Mouse (Mus musculus) midbrain, embryonic 13.5 days (tissue): Measurements from ENCODE around the gene Hist1h2ab. TPM values are rescaled to one million over a fixed set of nuclear protein-coding genes. Genes with fewer than 3 reads are reported as not detected.
"Not testable (repeated sequence)": the region's sequence is repeated elsewhere in the genome, so short reads cannot be mapped to it uniquely, and the experiment has no call there.

Source experiments
- ATAC-seq: fragments of 200-750 bp; cut with Nextera tagmentation; 2 replicates; pipeline ENCODE4 v1.8.0; 2017; ENCODE audit warnings: mild to moderate bottlenecking, moderate TSS enrichment, moderate library complexity
- H3K27ac ChIP-seq: fragments of 300-500 bp; sonication (generic); 2 replicates; pipeline ENCODE4 v1.5.1; 2015; ENCODE audit warnings: inconsistent platforms, mild to moderate bottlenecking, moderate library complexity
- H3K27me3 ChIP-seq: fragments of 300-500 bp; sonication (generic); 2 replicates; pipeline ENCODE4 v1.6.1; 2015; ENCODE audit warnings: mild to moderate bottlenecking, inconsistent platforms
- H3K36me3 ChIP-seq: fragments of 300-500 bp; sonication (generic); 2 replicates; pipeline ENCODE4 v1.6.1; 2015; ENCODE audit warnings: mild to moderate bottlenecking, inconsistent platforms
- H3K4me1 ChIP-seq: fragments of 300-500 bp; sonication (generic); replicated peaks from 2 replicates; pipeline ENCODE4 v1.6.1; 2015; ENCODE audit warnings: inconsistent platforms
- H3K4me2 ChIP-seq: fragments of 300-500 bp; sonication (generic); replicated peaks from 2 replicates; pipeline ENCODE4 v1.6.1; 2015; ENCODE audit warnings: moderate library complexity, mild to moderate bottlenecking, inconsistent platforms
- H3K4me3 ChIP-seq: fragments of 300-500 bp; sonication (generic); replicated peaks from 2 replicates; pipeline ENCODE4 v1.5.1; 2015; ENCODE audit warnings: mild to moderate bottlenecking, inconsistent platforms
- H3K9ac ChIP-seq: fragments of 300-500 bp; sonication (generic); replicated peaks from 2 replicates; pipeline ENCODE4 v1.6.1; 2015; ENCODE audit warnings: mild to moderate bottlenecking, inconsistent platforms
- H3K9me3 ChIP-seq: fragments of 300-500 bp; sonication (generic); 2 replicates; pipeline ENCODE4 v1.6.1; 2016; ENCODE audit warnings: mild to moderate bottlenecking, inconsistent platforms
- WGBS: fragments of 180-500 bp; shearing (Covaris S2); methylation state at CpG from one replicate; pipeline ENCODE4 v1.1.7; 2015; 5-methylcytosine and 5-hydroxymethylcytosine counted together
- polyA plus RNA-seq: library from polyadenylated mRNA; unstranded; fragments of >200 nt; fragmentation: Nextera tagmentation; extraction: Ambion mirVana; gene quantifications from 2 replicates; pipeline ENCODE4 v1.2.1, GENCODE M21; 2015

The Hist1h2ab gene
- polyA plus RNA-seq, 1 experiment from 2014 or later = 28.4 TPM

DNA sequence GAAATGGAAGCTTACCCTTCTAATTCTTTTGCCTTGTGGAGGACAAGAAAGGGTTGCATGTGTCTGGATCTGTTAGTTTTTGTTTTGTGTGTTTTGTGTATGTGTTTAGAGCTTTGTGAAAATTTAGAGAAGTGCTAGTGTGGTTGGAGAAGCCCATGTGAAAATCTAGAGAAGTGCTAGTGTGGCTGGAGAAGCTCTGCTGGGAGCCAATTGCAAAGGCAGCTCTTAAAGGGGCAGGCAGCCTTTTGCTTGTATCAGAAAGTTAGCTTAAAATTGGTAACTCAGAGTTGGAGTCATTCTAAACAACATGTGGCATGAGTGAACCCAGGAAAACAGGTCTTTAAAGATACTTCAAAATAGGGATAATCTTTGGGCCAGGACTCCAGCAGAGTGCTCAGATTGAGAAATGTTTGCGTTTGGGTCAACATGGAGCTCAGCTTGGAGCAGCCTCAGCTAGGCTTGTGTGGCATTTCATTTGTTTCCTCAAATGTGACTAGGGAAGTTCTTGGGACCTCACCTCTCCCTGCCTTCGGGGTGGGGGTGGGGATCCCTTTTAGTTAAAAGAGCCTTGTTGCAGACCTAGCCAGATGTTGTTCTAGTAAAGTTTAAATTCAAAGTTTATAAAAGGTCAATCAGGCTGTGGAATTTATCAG lies 33.2 kb upstream of the Hist1h2ab start:
- WGBS = 19% methylated on average over 2 of the region's 2 CpGs
- not testable (repeated sequence) for H3K9ac ChIP-seq, H3K27ac ChIP-seq, H3K4me1 ChIP-seq, H3K36me3 ChIP-seq, H3K4me2 ChIP-seq, H3K4me3 ChIP-seq, ATAC-seq, H3K9me3 ChIP-seq, H3K27me3 ChIP-seq

GRCm38 (mm10) chr13:23724239-23724638 lies 26.7 kb upstream of the Hist1h2ab start:
- Histone ChIP-seq H3K9me3 (no peaks in the 10 kb centered on the region), H3K27ac (no peak overlapping the region), H3K4me2 (no peak overlapping the region), H3K4me3 (no peak overlapping the region), H3K9ac (no peak overlapping the region), H3K27me3 (no peaks in the 10 kb centered on the region), H3K36me3 (no peaks in the 10 kb centered on the region), H3K4me1 (no peaks in the 10 kb centered on the region)
- ATAC-seq = no peak
- 84% methylated on average over 4 of the region's 4 CpGs for WGBS

DNA sequence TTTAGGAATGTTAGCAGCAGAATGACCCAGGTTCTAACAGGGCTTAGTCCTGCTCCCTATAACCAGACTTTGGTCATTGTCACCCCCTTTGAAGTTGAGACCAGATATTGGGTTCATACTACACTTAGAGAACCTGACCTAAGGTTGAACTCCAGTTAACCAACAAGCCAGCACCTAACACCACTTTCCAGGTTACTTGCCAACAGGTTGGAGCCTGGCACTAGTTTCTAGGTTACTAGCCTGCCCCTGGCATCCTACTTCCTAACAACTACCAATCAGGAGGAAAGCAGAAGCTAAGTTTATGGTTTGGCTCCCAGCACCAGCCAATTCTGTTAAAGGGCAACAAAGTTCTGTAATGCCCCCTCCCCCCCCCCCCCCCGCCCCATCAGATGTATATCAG lies 25.7 kb upstream of the Hist1h2ab start:
- Histone ChIP-seq H3K36me3 (no peaks in the 10 kb centered on the region), H3K4me3 (no peak overlapping the region), H3K4me1 (no peaks in the 10 kb centered on the region), H3K9ac (no peak overlapping the region), H3K27me3 (no peaks in the 10 kb centered on the region), H3K9me3 (no peaks in the 10 kb centered on the region), H3K4me2 (no peak overlapping the region), H3K27ac (no peak overlapping the region)
- no CpG with 5 or more reads among the region's 1 CpGs for WGBS
- no peak for ATAC-seq

DNA sequence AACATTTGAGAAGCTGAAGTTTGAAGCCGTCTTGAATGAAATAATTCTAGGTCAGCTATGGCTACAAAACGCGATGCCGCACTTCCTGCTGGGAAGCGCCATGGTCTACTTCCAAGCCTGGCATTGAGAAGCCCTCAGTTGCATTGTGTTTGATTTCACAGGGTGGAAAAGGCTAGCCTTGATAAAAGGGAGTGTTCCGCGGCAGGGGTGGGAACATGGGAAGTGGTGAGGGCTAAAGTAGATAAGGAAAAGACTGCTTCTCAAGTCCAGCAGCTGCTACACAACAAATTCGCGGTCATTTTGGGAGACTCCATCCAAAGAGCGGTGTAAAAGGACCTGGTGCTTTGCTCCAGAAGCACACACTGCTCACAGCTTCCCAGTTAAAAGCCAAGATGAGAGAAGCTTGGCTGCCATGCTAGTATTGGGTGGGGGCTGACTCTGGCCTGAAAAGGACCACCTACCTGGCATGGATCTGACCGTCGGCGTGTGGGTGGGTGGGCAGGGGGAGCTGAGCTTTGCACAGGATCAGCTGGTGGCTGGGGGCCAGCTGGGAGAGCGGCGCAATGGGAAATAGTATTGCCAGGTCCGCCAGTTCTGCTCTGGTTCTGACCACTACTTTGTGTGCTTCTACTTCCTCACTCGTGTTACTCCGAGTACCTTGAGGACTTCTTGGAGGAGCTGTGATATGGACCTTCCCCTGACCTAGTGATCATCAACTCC lies 22.3 kb upstream of the Hist1h2ab start:
- Histone ChIP-seq H3K27ac (no peak overlapping the region), H3K4me2 (no peak overlapping the region), H3K4me3 (no peak overlapping the region), H3K9me3 (no peaks in the 10 kb centered on the region), H3K9ac (no peak overlapping the region), H3K4me1 (no peaks in the 10 kb centered on the region), H3K27me3 (no peaks in the 10 kb centered on the region), H3K36me3 (no peaks in the 10 kb centered on the region)
- ATAC-seq = no peak
- WGBS = 90% methylated on average over 18 of the region's 18 CpGs

DNA sequence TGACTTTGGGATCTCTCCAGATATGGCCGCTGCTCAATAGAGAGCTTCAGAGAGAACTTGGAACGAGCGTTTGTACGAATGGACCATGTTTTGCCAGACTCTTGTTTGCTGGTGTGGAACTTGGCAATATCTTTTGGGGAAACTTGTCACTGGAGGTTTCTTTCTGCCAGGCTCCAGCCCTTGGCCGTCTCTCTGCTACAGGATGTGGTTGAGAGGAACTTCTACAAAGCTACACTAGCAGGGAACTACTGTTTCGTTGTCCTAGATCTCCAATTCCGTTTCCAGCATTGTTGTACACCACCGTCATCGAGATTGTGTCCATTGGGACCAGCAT lies 21.8 kb upstream of the Hist1h2ab start:
- 93% methylated on average over 9 of the region's 9 CpGs for WGBS
- Histone ChIP-seq H3K9ac (no peak overlapping the region), H3K27me3 (no peaks in the 10 kb centered on the region), H3K36me3 (no peaks in the 10 kb centered on the region), H3K9me3 (no peaks in the 10 kb centered on the region), H3K4me1 (no peaks in the 10 kb centered on the region), H3K4me2 (no peak overlapping the region), H3K27ac (no peak overlapping the region), H3K4me3 (no peak overlapping the region)
- no peak for ATAC-seq

GRCm38 (mm10) chr13:23729706-23730105 lies 21.2 kb upstream of the Hist1h2ab start:
- no peaks in the 10 kb centered on the region for H3K27me3 ChIP-seq

DNA sequence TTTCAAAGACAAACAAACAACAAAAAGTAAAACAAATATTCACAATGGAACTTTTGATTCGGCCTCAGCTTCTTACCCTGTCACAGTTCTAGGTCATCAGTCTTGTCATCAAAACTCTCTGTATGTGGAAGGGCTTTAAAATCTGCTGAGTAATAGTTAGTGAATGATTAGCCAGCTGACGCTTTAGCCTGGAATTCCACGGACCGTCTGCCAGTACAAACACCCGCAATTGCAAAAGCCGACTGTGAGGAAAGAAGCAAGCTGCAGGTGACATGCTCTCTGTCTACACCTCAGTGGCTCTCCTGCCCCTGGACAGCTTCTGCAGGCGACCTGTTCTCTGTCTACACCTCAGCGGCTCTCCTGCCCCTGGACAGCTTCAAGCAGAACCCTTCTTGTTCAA lies 20.4 kb upstream of the Hist1h2ab start:
- no peak for ATAC-seq
- Histone ChIP-seq H3K4me3 (no peak overlapping the region), H3K9me3 (no peaks in the 10 kb centered on the region), H3K9ac (no peak overlapping the region), H3K27me3 (no peaks in the 10 kb centered on the region), H3K4me2 (no peak overlapping the region), H3K4me1 (no peaks in the 10 kb centered on the region), H3K27ac (no peak overlapping the region), H3K36me3 (no peaks in the 10 kb centered on the region)
- WGBS = 65% methylated on average over 8 of the region's 8 CpGs

More at GRCm38 (mm10) chr13:23729706-23730105, 21.2 kb upstream of the Hist1h2ab start:
- Histone ChIP-seq H3K4me1 (no peaks in the 10 kb centered on the region), H3K27ac (no peak overlapping the region), H3K4me3 (no peak overlapping the region), H3K36me3 (no peaks in the 10 kb centered on the region), H3K9ac (no peak overlapping the region), H3K9me3 (no peaks in the 10 kb centered on the region), H3K4me2 (no peak overlapping the region)
- 97% methylated on average over 5 of the region's 5 CpGs for WGBS
- ATAC-seq = no peak

DNA sequence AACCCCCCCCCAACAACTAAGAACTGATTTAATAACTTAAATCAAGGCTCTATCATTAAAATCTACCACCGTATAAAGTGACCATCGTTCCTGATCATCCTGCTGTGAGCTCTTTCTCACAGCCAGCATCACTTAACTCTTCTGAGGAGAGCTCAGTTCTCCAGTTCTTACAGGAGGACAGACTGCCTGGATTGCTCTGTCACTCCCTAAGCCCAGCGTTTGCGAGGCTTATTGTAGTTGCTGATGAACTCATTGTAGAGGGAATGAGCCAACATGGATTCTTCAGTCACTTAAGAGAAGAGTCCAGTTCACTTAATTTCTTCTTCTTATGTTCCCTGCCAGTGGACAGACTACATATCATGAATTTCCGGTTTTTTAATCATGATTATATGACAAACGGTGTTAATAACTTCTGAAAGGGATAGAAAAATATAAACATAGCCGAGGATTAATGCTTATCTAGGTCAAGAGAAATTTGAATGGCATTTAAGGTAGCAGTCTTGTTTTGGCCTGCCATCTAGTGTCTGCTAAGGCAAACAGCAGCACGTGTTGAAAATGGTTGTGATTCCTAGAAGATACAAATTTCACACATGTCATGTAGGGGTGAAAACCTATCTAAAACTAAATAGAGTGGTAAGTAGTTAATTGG lies 18.6 kb upstream of the Hist1h2ab start:
- ATAC-seq = no peak
- H3K4me3 ChIP-seq = no peak overlapping the region
- H3K36me3 ChIP-seq = no peaks in the 10 kb centered on the region
- no peaks in the 10 kb centered on the region for H3K9me3 ChIP-seq
- H3K4me1 ChIP-seq = no peaks in the 10 kb centered on the region
- 27% methylated on average over 8 of the region's 8 CpGs for WGBS
- H3K9ac ChIP-seq = no peak overlapping the region
- H3K27ac ChIP-seq = no peak overlapping the region
- no peak overlapping the region for H3K4me2 ChIP-seq
- H3K27me3 ChIP-seq = no peaks in the 10 kb centered on the region

- Histone ChIP-seq H3K27ac (no peak overlapping the region), H3K9ac (no peak overlapping the region), H3K4me1 (peaks cover 25% of the 10 kb centered on the region), H3K36me3 (no peaks in the 10 kb centered on the region), H3K9me3 (no peaks in the 10 kb centered on the region), H3K27me3 (no peaks in the 10 kb centered on the region), H3K4me3 (no peak overlapping the region), H3K4me2 (no peak overlapping the region)
- ATAC-seq = no peak
- WGBS = 74% methylated on average over 5 of the region's 5 CpGs
Measured at GRCm38 (mm10) chr13:23737091-23737490, 13.8 kb upstream of the Hist1h2ab start.

- H3K9ac ChIP-seq = peak overlapping the region; percentile 75
- no peaks in the 10 kb centered on the region for H3K27me3 ChIP-seq
- peak overlapping the region; percentile 91 for H3K27ac ChIP-seq
- peaks cover 25% of the 10 kb centered on the region for H3K4me1 ChIP-seq
- 16% methylated on average over 4 of the region's 4 CpGs for WGBS
- no peaks in the 10 kb centered on the region for H3K9me3 ChIP-seq
- peak overlapping the region; percentile 46 for H3K4me3 ChIP-seq
- no peak for ATAC-seq
- H3K4me2 ChIP-seq = peak overlapping the region; percentile 100
- H3K36me3 ChIP-seq = no peaks in the 10 kb centered on the region
Measured at GRCm38 (mm10) chr13:23738041-23738440, 12.9 kb upstream of the Hist1h2ab start.

GRCm38 (mm10) chr13:23738677-23739068 lies 12.3 kb upstream of the Hist1h2ab start, which contains the start of gene Hist1h1c:
Hist1h1c (plus strand) TSS chr13:23738808.
- H3K9me3 ChIP-seq = no peaks in the 10 kb centered on the region
- peak within 1 kb of the TSS; percentile 46 for H3K4me3 ChIP-seq
- peak; percentile 97 for ATAC-seq
- H3K4me2 ChIP-seq = peak within 1 kb of the TSS; percentile 100
- H3K9ac ChIP-seq = peak within 1 kb of the TSS; percentile 75
- no peaks in the 10 kb centered on the region for H3K36me3 ChIP-seq
- H3K4me1 ChIP-seq = peaks cover 25% of the 10 kb centered on the region
- 0% methylated on average over 36 of the region's 38 CpGs for WGBS
- peak within 1 kb of the TSS; percentile 91 for H3K27ac ChIP-seq
- H3K27me3 ChIP-seq = no peaks in the 10 kb centered on the region

DNA sequence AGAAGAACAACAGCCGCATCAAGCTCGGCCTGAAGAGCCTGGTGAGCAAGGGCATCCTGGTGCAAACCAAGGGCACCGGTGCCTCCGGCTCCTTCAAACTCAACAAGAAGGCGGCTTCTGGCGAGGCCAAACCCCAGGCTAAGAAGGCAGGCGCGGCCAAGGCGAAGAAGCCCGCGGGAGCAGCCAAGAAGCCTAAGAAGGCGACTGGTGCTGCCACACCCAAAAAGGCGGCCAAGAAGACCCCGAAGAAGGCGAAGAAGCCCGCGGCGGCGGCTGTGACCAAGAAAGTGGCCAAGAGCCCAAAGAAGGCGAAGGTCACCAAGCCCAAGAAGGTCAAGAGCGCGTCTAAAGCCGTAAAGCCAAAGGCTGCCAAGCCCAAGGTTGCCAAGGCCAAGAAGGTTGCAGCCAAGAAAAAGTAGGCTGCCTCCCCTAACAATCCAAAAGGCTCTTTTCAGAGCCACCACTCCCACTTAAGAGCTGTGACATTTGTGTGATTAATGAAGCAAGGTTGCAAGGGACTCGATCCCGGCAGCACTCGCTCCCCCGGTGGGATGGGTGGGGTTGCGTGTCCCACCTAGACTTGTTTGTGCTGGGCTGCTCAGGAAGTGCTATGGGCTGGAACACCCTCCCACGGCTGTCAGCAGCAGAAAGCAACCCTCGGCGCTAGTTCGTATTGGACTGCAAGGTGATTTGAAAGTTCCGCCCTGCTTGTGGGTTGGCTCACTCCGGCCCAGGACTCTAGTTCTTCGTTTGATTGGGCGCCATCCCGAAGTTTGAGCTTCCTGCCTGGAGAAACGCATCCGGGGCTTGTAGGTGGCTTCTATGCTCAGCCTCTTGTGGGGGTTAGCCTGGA lies 11.6 kb upstream of the Hist1h2ab start:
- H3K4me2 ChIP-seq = peak overlapping the region; percentile 100
- H3K27ac ChIP-seq = peak overlapping the region; percentile 91
- H3K27me3 ChIP-seq = no peaks in the 10 kb centered on the region
- ATAC-seq = peak; percentile 90
- under 1% methylated on average over 39 of the region's 39 CpGs for WGBS
- peaks cover 25% of the 10 kb centered on the region for H3K4me1 ChIP-seq
- peak overlapping the region; percentile 75 for H3K9ac ChIP-seq
- no peaks in the 10 kb centered on the region for H3K9me3 ChIP-seq
- H3K36me3 ChIP-seq = no peaks in the 10 kb centered on the region
- H3K4me3 ChIP-seq = peak overlapping the region; percentile 46
